Mouse (Mus musculus) thymus, adult 2 months (tissue): ENCODE results near the gene Tom1. TPM values are rescaled to one million over a fixed set of nuclear protein-coding genes. Genes with fewer than 3 reads are reported as not detected.

Source experiments
- DNase-seq: peaks from one replicate; pipeline ENCODE4 v3.0.0; 2021
- H3K27ac ChIP-seq: fragments of 200-500 bp; 2 replicates; pipeline ENCODE4 v1.5.1; 2012; ENCODE audit warnings: low read length, control low read depth; ENCODE audit not compliant: control insufficient read depth, insufficient read depth
- H3K27me3 ChIP-seq: fragments of 200-500 bp; 2 replicates; pipeline ENCODE4 v1.6.1; 2012; ENCODE audit warnings: mild to moderate bottlenecking, low read length, moderate library complexity, mixed read lengths; ENCODE audit not compliant: control insufficient read depth, insufficient read depth
- H3K36me3 ChIP-seq: fragments of 200-500 bp; 2 replicates; pipeline ENCODE4 v1.6.1; 2012; ENCODE audit warnings: mild to moderate bottlenecking, low read length, moderate library complexity; ENCODE audit not compliant: control insufficient read depth, insufficient read depth
- H3K4me1 ChIP-seq: fragments of 200-500 bp; replicated peaks from 2 replicates; pipeline ENCODE4 v1.6.1; 2012; ENCODE audit warnings: low read length; ENCODE audit not compliant: control insufficient read depth, insufficient read depth
- H3K4me3 ChIP-seq: fragments of 200-500 bp; 2 replicates; pipeline ENCODE4 v1.5.1; 2012; ENCODE audit warnings: mild to moderate bottlenecking, low read length, control low read depth, moderate library complexity; ENCODE audit not compliant: control insufficient read depth, insufficient read depth
- CTCF ChIP-seq: fragments of 200-500 bp; IDR thresholded peaks from 2 replicates; pipeline ENCODE4 v1.5.1; 2012; ENCODE audit warnings: mild to moderate bottlenecking, control low read depth, low read length, moderate library complexity, borderline replicate concordance; ENCODE audit not compliant: control insufficient read depth, poor library complexity, insufficient read depth; ENCODE audit errors: extremely low read depth
- POLR2A ChIP-seq: fragments of 200-500 bp; IDR thresholded peaks from 2 replicates; pipeline ENCODE4 v1.6.1; 2012; ENCODE audit warnings: mild to moderate bottlenecking, low read length, control low read depth, moderate library complexity; ENCODE audit not compliant: control insufficient read depth, poor library complexity, insufficient read depth; ENCODE audit errors: extremely low read depth
- WGBS: fragments of 180-500 bp; shearing (Covaris S2); methylation state at CpG from one replicate; pipeline ENCODE4 v1.1.7; 2018; 5-methylcytosine and 5-hydroxymethylcytosine counted together
- polyA plus RNA-seq: library from polyadenylated mRNA; depleted of rRNA; stranded (reverse); fragments of >200 nt; gene quantifications from 2 replicates; pipeline ENCODE4 v1.2.3, GENCODE M21; 2012

The Tom1 gene
- polyA plus RNA-seq, 1 experiment, result 41.9 TPM

DNA sequence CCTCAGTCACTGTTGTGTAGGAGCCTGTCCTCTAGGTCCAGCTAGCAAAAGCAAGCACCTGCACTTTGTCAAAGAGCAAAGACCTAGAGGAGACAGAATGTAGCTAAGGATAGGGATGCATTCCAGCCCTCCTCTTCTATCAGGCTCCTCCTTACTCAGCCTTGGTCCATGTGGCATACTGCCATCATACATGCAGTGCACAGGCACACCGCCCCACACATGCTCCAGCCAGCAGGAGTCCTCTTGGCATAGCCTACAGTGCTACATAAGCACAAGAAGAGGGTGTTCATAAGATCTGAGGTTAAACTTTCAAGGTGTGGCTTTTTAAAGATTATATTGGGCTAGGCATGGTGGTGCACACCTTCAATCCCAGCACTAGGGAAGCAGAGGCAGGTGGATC is 41.4 kb downstream of the Tom1 start:
- H3K27ac ChIP-seq, result no peak overlapping the region

DNA sequence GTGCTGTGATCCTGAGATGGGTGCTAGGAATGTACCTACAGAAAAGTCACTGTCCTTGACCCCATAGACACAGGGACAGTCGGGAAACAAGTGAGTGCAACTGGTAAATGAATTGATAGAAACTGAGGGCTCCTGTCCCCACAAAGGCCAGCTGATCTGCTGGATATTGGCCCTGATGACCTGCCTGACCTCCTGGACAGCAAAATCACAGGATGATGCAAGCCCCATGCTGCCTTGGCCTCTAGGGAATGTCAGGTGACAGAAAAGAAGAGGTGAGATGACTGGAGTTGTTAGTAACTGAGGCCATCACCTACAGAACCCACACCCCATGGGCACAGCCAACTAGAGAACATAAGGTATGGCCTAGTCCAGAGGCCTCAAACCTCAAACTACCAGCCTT is 44.7 kb downstream of the Tom1 start:
- no peak for TF ChIP-seq POLR2A
- no peak for TF ChIP-seq CTCF
- WGBS, result 91% methylated on average over 1 of the region's 1 CpGs
- H3K27me3 ChIP-seq, result no peaks in the 10 kb centered on the region
- DNase-seq, result no peak
- H3K36me3 ChIP-seq, result no peaks in the 10 kb centered on the region
- H3K4me1 ChIP-seq, result peaks cover 14% of the 10 kb centered on the region
- H3K4me3 ChIP-seq, result no peak overlapping the region
- H3K27ac ChIP-seq, result no peak overlapping the region

More for the DNA sequence above, 41.4 kb downstream of the Tom1 start:
- no peaks in the 10 kb centered on the region for H3K4me1 ChIP-seq
- H3K27me3 ChIP-seq, result no peaks in the 10 kb centered on the region
- no peak overlapping the region for H3K4me3 ChIP-seq
- no peak for DNase-seq
- TF ChIP-seq CTCF (no peak), POLR2A (no peak)
- no peaks in the 10 kb centered on the region for H3K36me3 ChIP-seq
- WGBS, result 95% methylated on average over 1 of the region's 1 CpGs

DNA sequence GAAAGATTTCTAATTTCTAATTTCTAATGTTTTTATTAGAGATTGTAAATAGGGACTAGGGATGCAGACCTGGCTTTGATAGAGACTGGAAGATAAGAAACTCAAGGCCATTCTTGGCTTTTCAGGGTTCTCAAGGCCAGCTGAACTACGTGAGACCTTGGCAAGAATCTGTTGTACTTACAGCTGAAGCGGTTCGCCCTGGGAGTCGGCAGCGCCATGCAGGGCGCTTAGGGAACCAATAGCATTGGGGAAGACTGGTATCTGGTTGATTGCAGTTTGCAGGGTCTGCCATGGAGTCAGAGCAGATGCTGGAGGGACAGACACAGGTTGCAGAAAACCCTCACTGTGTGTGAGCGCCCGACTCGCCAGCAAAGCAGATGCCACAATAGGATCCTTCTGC is 45.3 kb downstream of the Tom1 start:
- 99% methylated on average over 9 of the region's 9 CpGs for WGBS
- TF ChIP-seq POLR2A (no peak), CTCF (no peak)

DNA sequence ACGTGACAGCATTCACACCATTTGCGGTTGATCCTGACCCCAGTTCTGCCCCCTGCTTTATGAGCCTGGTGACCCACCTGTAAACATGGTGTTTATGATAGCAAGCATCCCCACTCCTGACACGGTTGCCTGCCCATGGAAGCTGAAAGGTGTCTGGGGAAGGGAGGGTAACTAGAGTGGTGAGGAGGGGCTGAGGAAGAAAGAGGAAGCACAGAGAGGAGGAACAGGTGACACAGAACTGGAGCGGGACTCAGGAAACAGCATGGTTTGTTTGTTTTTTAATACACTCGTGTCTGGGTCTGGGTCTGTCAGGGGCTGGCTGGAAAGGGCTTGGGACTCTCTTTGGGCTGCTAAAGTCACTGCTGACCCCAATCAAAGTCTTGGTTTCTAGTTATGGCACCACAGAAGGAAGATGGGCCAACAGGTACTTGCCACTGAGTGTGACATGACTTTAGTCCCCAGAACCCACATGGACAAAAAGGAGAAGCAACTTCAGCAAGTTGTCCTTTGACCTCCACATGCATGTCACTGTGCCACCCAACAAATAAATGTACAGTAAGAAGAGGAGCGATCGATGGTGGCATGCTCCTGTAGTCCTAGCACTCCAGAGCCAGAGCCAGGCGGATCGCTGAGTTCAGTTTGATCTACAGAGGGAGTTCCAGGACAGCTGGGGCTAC is 48.0 kb downstream of the Tom1 start:
- Histone ChIP-seq H3K4me1 (peaks cover 18% of the 10 kb centered on the region), H3K27ac (no peak overlapping the region), H3K36me3 (no peaks in the 10 kb centered on the region), H3K4me3 (no peak overlapping the region), H3K27me3 (no peaks in the 10 kb centered on the region)
- 44% methylated on average over 9 of the region's 9 CpGs for WGBS
- DNase-seq, result no peak
- TF ChIP-seq POLR2A (no peak), CTCF (no peak)

More for the DNA sequence above, 45.3 kb downstream of the Tom1 start:
- no peak for DNase-seq
- Histone ChIP-seq H3K36me3 (no peaks in the 10 kb centered on the region), H3K4me1 (peaks cover 18% of the 10 kb centered on the region), H3K27ac (no peak overlapping the region), H3K4me3 (no peak overlapping the region), H3K27me3 (no peaks in the 10 kb centered on the region)

DNA sequence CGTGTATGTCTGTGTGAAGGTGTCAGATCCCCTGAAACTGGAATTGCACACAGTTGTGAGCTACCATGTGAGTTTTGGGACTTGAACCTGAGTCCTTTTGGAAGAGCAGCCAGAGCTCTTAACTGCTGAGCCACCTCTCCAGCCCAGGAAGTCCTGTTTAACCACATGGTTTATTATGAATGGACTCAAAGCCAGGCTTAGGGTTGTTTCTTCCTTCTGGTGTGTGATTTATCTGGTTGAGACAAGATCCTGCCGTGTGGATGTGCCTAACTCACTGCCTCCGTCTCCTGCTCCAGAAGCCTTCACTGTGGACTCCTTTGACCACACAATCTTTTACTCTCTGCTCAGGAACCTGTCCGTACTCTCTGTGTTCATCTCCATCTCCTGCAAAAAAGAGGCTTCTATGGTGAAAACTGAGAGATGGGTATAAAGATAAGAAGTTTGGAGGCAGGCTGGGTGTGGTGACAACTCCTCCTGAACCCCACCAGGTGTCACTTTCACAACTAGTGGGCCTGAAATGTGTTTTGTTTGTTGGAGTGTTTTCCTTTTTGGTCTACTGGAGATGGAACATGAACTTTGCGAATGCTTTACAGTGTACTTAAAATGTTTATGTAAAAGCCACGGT is 48.8 kb downstream of the Tom1 start:
- Histone ChIP-seq H3K4me1 (peaks cover 18% of the 10 kb centered on the region), H3K4me3 (no peak overlapping the region), H3K27ac (no peak overlapping the region), H3K36me3 (no peaks in the 10 kb centered on the region), H3K27me3 (no peaks in the 10 kb centered on the region)
- WGBS, result 35% methylated on average over 6 of the region's 6 CpGs
- no peak for DNase-seq
- no peak for TF ChIP-seq POLR2A
- TF ChIP-seq CTCF, result no peak

DNA sequence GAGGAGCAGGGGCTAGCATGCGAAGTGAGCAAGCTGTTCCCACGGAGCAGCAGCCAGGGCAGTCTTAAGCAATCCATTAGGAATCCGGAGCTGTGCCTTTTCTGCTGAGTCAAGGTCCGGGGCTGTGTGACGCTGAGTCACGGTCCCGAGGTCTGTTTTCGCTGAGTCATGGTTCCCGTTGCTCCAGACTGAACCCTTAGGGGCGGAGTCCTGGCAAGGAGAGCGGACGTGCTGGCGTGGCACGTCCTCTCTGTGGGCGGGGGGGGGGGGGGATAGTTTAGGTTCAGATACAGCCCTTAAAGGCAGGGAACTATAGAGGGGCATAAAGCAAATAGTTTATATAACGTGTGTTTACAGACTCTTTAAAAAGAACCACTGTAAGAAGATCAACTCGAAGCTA is 50.3 kb downstream of the Tom1 start:
- H3K27ac ChIP-seq, result no peak overlapping the region
- no peak overlapping the region for H3K4me3 ChIP-seq
- 7% methylated on average over 17 of the region's 17 CpGs for WGBS
- H3K27me3 ChIP-seq, result no peaks in the 10 kb centered on the region
- TF ChIP-seq CTCF (no peak), POLR2A (no peak)
- peaks cover 20% of the 10 kb centered on the region for H3K4me1 ChIP-seq
- DNase-seq, result peak; percentile 53
- no peaks in the 10 kb centered on the region for H3K36me3 ChIP-seq

DNA sequence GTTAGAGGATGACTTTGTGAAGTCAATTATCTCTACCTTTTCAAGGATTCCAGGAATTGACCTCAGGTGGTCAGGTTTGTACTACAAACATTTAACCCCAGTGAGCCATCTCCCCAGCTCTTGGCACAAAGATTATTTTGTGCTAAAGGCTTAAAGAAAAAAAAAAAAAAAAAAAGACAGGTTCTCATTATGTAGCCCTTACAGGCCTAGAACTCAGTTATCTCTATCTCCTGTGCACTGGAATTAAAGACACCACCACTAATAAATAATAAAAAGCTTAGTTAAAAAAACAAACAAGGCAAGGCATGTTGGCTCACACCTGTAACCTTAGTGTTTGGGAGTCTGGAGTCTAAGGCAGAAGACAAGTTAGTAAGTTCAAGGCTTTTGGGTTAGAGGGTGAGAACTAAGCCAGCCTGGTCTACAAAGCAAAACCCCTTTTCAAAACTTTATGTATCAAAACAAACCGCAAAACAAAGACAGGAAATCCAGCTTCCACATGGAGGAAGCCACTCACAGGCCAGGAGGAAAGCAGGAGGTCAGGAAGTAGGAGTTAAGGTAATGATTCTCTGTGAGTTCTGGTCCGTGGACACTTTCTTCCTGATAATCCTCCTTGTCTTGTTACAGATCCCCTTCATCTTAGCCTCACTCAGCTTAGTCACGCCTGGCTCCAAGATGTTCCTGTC is 51.0 kb downstream of the Tom1 start:
- Histone ChIP-seq H3K27me3 (no peaks in the 10 kb centered on the region), H3K27ac (no peak overlapping the region), H3K4me1 (peaks cover 24% of the 10 kb centered on the region), H3K4me3 (no peak overlapping the region), H3K36me3 (no peaks in the 10 kb centered on the region)
- no peak for TF ChIP-seq CTCF
- TF ChIP-seq POLR2A, result no peak
- WGBS, result 45% methylated on average over 3 of the region's 3 CpGs
- no peak for DNase-seq
